Mouse (Mus musculus): Measurements from ENCODE around the gene Gm10959.

The Gm10959 gene

DNA sequence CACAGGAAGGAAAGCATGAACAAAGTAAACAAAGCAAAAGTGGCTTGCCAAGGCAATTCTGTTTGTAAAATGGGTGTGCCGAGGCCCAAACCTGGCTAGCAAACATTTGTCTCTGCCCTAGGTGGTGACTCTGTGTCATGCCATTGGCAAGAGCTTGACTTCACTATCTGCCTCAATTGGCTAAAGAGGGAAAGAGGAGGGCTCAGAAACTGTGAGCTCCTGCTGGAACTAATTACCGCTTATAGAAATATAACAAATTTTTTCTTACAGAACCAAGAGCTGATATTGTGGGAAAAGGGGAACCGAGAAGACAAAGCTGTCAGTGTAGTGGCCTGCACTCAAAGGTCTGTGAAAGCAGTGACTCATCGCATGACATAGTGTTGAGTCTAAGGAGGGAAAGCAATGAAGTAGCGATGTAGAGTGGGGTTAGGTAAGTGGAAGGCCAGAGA, 30.8 kb downstream of the Gm10959 start:
- DNase-seq: no peak

DNA sequence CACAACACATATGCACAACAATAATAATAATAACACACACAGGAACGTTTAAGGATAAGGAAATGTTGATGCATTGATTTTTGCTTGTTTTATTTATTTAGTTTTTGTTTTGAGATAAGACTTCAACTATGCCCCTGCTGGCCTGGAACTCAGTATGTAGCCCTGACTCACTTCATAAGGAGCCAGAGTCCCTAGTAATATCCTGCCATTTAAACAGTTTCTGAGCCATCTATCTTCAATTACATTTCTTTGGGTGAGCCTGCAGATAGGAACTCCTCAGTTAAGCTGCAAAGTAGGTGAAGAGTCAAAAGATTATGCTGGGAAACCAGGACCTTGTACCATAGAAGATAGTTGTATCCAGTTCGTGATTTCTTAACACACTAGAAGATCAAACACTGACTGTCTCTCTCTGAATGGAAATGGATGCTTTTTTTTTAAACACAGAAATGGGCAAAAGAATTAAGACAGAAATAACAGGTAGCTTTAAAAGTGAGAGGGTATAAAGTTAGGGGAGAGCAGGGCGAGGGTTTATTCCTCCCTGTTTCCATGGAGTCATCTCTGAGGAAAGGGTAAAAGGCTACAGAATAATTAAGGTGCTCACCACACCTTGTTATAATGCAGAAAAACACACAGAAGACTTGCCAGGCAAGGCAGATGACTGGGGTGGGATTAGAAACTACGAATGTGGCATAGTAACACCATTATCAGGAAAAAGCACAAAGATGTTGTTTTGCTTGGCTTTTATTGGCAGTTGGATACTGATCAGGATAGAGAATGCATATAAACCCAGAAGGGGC, 31.5 kb downstream of the Gm10959 start:
- no peak for DNase-seq

DNA sequence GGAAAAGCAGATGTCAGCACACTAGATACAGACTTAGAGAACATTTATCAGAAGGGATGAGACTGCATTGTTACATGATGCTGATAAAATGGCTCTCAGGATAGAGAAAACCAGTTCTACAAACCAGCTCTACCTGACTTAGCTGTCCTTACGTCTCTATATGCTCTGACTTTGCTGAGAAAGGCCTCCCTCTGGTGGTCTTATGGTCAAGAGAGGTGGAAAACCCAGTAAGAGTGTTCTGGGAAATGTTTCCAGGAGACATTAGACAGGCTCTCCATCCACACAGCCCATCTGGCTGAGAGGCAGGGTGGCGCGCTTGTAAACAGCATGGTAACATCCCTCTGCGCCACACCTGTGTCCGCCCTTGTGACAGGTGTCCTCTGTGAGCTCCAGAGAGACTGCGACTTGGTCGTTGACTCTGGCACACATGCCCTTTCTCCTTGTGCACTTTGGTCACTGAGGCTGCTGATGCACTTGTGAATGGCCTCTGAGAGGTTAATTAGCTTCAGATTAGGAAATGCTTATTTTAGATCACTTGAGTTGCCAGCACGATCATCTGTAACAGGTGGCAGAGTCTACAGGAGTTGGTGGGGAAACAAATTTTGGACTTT, 40.4 kb downstream of the Gm10959 start:
- DNase-seq: no peak

DNA sequence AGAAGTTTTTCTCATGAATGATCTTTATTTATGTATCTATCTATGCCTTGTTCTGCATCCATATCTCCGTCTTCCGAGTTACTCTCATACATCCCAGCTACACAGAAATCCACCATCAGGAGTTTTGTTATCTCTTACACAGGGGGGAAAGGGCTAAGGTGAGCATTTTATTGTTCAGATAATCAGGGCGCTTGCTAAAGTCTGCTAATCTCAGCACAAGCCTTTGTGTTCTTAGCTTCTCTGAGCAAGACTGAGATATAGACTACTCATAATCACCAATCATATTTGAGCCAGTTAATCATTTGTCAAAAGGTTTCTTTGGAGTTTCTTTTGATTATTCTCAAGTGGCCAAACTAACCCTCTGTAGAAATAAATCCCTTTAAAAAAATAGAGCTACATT, 41.6 kb downstream of the Gm10959 start:
- DNase-seq: no peak

DNA sequence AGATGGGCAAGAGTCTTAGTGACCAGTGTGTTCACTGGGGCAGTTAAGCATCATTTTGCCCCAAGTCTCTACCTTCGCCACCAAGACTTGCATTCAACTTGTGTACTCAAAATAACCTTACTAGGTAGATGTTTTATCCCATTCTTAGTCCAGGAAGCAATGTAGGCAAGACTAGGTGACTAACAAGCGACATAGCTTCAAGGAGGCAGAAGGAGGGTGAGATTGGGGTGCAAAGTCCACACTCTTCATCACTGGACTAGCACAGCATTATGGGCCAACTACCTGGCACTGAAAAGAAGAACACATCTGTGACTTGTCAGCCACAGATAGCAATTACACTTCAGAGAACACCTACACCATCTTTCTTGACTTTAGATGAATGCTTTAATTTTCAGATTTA, 42.3 kb downstream of the Gm10959 start:
- DNase-seq: no peak

DNA sequence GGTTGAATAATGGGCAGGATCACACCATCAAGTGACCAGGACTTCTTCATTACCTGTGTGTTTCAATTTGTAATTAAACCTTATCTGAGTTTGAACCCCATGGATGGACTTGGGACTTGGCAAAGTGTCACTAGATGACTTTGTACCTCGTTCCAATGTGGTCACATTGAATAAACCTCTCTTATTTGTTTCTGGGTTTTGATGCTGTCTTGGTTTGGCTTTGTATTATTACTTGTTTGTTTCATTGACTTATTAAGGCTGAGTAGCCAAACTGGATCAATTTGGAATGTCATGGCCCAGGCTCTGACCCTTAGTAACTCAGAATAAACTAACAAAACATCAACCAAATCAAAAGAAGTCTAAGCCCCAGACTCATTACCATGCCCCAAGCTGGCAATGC, 47.6 kb downstream of the Gm10959 start:
- DNase-seq: no peak

DNA sequence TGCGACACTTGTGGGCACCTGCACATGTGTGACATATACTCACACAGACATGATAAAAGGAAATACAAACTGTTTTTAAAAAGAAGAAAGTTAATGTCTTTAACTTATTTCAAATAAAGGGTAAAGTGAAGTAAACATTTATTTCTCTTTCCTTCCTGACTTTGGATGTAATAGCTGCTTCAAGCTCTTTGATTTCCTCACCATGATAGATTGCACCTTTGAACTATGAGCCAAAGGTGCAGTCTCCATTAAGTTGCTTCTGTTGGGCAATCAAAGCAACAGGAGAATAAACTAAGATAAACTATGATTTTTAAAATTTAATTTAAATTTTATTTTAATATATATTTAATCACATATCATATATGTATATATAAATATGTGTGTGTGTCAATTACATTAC, 50.9 kb downstream of the Gm10959 start:
- no peak for DNase-seq

DNA sequence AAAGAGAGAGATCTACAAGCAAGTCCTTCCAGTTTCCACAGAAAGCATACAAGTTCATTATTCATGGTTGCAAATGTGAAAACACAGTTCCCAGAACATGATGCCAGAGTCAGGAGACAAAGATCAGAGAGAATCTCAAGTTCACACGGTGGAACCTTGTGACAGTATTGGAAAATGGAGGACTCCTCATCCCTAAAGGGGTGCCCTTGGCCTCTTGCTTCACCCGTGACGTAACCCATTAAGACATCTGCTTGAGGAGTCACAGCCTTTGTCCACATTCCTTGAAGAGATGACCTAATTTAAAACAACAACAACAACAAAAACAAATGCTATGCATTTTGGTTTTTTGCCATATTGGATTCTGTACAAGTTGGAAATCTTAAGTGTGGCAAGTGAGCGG, 54.1 kb downstream of the Gm10959 start:
- DNase-seq: no peak

All from cerebellum, adult 18-20 months (tissue).